Mouse (Mus musculus): Measurements from ENCODE around the gene Bap1.
A peak's percentile ranks its signal among the peaks of the same experiment; 100 is the strongest.

Gene Bap1

DNA sequence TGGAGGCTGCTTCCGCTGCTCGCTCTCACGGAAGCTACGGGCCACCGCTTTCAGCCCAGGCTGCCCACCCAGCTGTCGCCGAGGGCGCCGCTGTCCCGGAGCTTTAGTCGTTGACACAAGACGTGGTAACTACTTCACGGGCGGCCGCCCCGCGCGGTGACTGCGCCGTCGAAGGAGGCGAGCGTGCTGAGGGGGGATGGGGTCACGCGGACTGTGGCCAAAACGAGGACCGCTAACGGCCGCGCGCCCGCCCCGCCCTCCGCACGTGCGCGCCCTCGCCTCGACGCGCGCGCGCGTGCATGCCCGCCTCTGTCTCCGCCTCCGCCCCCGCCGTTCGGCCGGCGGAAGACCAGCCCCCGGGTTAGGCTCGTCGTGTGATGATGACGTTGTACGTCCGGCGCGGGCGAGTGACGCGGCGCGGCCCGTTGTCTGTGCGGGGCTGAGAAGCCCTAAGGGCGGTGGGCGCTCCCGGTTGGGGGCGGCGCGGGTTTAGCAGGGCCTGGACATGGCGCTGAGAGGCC is at the start of gene Bap1, which contains the start of gene Phf7:
Bap1 (plus strand) TSS at position 367 of the 521 bp plus-strand sequence.
Phf7 (minus strand) TSS at position 234 of the 521 bp plus-strand sequence.
- DNase-seq = peak; percentile 96

DNA sequence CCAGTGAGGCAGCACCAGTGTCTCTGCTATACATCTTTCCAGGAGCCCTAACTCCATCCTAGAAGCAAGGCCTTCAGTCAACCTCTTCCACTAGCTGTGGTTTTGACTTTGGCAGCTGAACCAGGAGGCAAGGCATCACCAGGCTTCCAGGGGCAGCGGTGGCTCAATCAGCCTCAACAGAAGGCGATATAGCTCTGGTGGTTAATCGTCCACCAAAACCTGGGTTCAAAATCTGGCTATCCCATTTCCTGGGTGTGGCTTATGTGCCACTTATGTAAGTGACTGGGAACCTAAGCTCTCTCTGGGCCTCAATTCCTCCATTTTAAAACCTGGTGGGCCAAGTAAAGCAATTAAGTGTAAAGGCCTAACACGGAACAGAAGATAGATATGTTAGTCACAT is 46.4 kb upstream of the Bap1 start:
- no peak for DNase-seq

DNA sequence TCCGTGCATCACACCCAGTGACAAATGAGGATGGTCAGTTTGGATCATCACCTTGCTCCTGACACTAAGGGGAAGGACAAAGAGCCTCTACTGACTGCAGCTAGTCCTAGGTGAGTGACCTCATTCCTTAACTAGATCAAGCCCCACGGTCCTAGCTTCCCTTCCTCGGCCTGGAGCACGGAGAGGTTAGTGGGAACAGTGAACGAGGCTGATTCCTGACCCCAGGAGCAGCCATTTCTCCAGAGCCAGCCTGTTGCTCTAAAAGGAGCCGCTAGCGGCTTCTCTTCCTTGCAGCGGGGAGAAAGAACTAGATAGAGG is 46.0 kb upstream of the Bap1 start:
- peak; percentile 49 for DNase-seq

DNA sequence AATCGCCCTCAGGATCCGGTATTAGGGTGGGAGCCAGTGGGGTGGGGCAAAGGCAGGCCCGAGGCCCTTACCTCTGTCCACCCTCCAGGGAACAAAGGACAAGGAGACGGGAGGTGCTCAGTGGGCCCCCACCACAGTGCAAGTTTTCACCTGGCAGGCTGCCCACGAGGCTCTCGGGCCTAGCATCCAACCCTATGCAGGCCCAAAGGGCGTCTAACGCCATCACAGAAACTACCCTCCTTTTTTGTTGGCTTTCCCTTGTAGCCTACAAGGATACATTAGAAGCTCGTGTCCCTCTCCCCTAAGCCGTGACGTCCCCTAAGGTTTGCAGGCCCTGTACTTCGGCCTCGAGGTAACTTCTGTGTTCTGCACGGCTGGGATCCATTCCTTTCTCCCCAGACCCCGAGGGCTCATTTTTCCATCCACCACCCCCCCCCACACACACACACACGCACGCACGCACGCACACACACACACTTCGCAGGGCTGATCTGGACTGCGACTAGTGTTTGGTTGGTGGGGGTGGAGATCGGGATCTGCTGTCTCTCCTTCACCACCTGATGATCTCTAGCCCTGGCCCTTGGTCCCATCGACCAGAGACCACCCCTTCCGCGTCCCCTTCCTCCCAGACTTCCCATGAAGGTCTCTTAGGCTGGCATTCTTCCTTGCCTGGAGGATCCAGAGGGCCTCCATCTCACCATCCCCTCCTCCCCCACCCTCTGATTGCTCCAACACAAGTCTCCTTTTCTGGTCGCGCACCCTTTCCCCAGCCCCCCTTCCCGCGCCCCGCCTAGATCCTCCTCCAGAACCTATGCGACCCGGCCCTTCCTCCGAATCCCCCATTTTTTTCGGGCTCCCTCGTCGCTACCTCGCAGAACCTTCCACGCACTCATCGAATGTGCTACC is 45.4 kb upstream of the Bap1 start:
- peak; percentile 62 for DNase-seq

DNA sequence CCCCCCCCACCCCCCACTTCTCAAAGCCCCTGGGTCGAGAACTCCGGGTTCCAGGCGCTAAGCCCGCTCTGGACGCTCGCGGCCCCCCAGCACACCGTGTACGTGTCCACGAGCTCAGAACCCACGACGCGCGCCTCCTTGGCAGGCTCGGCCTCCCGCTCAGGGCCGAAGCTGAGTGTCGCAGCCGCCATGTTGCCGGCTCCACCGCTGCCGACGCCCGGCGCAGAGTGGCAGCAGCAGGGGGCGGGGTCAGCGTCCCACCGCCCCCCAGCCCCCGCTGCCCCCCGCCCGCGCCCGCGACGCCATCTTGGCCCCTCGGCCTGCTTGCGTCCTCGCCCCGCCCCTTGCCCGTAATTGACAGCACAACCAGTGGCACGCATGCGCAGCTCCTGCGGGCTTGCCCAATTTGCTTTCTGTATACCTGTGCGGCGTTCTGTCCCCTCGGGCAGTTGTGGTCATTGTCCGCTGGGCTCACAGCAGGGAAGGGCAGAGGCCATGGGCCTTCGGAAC is 44.7 kb upstream of the Bap1 start:
- peak; percentile 99 for DNase-seq

DNA sequence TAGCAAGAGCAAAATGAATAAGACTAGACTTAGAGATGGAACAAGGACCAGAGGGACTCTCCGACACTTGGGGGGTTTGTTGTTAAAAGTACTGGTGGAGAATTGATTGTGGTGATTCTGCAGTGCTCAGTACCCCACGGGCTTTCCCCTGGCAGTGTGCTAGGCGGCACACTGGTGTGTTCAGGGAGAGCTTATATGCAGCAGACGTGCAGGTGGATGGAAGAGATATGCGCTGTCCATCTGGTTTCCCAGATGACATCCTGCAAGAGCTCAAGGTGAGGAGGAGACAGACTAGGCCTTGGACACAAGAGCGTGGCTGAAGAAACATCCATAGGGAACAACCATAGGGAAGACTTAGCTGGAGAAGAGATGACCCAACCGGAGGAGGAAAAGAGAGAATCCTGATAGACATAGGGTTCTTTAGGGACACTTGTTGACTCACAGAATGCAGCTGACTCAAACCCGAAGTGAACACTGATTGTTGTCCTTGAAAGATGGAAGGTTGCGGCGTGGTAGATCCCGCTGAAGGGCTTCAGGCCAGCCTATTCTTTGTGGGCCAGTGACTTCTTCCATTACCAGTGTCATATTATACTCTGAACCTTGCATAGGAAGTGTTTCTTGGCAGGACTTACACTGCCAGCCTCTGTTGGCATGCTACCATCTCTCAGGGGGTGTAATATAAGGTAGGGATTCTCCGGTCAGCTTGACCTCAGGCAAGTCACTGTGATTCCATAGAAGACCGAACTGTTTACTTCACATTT is 44.0 kb upstream of the Bap1 start:
- DNase-seq = no peak

DNA sequence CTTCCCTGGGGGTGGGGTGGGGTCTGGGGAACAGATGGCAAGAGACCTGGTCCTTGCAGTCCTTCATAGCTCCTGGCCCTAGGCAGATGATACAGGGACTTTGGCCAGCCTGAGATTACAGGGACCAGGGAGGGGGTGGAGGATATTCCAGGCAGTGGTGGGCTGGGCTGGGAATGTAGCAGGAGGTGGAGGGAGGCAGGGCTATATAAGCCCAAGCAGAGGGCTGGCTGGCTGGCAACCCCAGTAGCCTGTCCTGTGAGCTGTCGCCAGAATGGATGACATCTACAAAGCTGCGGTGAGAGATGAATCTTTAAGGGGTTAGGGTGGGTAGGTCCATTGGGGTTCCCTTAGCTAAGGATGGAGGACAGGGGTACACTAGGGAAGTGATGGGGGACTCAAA is 43.2 kb upstream of the Bap1 start, which contains the start of gene Tnnc1:
Tnnc1 (plus strand) TSS at position 229 of the 400 bp plus-strand sequence.
- DNase-seq = no peak

DNA sequence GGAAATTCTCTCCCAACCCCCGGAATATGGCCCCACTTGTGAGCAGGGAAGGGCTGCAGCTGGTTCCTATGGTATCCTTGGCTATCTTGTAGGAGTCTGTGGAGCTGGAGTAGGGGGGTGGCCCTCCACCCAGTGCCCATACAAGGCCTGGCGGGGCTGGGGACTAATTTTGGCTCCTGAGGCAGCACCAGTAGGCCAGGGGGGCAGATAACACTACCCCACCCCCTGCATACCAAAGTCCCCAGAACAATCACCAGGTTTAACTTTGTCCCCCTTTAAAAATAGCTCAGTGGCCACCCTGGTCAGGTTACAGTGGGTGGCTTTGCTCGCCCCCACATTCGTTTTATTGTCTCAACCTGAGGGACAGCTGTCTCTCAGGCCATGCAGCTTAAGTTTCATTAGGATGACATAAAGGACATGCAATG is 42.1 kb upstream of the Bap1 start:
- no peak for DNase-seq

DNA sequence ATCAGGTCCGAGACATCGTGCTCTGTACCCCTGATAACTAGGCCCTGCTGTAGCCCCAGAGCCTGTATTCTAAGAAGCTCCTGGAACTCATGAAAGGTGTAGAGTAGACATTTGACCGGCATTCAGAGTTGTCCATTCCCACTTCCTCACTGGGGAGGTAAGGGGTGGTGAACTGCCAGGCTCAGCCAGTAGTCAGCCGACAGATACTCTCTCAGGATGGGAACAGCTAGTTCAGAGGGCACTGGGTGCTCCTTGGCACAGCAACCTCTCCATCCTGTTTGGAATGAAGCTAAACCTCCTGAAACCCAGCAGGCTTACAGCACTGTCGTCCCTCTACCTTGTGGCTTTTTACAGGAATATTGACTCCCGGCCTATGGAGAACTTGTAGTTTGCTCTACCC is 39.4 kb upstream of the Bap1 start:
- DNase-seq = no peak

DNA sequence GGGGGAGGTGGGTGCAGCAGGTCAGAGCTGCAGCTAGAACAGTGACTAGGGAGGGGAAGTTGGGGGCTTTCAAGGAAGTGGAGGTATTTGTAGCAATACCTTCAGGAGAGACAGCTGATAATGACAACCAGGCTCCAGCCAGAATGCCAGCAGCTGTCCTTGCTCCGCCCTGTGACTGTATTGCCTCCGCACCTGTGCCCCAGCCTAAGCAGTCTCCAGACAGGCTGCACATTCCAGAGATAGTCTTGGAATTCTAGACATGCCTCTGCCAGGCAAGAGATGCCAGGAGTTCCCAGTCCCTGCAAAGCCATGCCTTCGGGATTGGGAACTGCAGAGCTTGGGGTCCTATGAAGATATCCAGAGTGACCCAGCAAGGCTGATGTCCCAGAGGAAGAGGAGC is 38.8 kb upstream of the Bap1 start:
- no peak for DNase-seq

DNA sequence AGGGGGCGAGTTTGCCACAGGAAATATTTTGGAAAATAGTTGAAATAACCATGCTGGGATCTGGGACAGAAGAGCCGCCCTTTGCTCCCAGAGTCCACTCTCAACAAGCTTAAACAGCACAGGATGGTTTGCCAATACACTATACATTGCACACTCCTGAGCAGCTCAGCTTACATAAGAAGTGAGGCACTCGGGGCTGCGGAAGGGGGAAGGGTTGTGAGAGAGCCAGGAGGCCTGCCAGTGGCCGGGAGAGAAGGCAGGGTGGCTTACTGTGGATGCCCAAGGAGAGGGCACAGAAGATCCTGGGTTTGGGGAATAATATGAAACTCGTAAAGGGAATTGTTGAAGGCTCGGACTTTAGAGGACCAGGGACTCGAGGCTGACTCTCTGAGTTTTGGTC is 37.4 kb upstream of the Bap1 start:
- DNase-seq = no peak

DNA sequence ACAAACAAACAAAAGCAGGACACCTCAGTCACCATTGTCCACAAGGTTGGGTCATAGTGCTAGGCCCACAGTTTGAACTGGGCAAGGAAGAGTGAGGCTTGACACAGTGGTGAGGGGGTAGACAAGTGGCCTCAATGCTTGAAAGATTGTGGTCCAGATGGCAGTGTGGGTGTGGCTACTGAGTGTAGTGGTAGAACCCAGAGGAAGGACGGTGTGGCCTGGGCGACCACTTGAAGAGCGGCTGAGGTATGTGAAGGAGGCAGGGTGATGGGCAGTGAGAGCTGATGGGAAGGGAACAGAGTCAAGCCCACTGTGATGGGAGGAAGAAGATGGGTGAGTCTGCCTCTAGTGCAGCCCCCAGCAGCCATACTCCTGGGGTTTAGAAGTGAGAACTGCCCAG is 36.6 kb upstream of the Bap1 start:
- DNase-seq = no peak

DNA sequence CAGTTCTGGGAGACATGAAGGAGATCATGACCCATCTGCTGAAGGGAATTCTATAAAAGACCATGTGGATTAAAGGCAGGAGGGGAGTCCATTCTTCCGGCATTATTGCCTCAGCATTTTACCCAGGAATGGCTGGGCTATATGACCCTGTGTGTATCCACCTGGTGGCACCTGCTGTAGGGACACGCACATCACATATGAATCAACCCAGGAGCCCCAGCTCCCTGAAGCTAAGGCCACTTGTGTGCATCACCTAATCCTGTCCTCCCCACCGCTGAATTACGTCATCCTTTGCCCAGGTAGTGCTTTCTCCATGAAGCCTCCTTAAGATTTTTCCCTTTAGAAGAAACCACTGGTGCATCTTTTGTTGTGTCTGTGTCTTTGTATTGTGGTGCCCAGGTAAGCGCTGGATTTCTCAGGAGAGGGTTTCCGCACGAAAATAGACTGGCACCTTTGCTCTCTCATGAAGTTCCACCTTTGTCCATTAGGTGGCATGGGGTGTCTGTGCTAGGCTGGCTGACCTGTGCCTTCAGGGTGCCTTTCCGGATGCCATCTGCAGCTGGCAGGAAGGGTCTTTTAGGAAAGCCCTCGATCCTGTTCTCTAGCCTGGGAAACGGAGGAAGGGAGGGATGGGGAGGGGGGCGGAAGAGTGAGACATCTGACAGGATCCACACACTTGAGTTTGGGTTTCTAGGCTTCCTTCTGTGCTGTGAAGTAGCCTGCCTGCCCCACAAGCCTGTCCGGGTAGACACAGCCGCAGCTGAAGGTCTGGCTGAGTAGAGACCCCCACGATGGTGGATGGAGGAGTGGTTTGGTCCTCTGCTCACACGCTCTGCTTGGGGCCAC is 35.9 kb upstream of the Bap1 start:
- DNase-seq = peak; percentile 80

DNA sequence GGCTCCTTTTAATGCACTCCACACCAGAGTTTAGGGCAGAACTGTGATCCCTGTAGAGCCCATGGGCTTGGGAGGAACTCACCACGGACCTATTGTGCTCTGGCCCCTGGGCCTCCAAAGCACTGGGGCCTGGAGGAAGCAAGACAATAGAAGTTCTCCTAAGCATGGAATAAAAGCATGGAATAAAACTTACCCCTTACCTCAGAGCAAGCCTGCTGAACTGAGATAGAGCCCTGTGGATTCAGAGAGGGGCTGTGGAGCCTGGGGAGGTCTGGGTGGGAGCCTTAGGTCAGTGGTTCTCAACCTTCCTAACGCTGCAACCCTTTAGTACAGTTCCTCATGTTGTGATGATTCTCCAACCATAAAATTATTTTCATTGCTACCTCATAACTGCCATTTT is 34.4 kb upstream of the Bap1 start, which contains the start of gene Nisch:
Nisch (minus strand) TSS at position 101 of the 400 bp plus-strand sequence.
- DNase-seq = no peak

DNA sequence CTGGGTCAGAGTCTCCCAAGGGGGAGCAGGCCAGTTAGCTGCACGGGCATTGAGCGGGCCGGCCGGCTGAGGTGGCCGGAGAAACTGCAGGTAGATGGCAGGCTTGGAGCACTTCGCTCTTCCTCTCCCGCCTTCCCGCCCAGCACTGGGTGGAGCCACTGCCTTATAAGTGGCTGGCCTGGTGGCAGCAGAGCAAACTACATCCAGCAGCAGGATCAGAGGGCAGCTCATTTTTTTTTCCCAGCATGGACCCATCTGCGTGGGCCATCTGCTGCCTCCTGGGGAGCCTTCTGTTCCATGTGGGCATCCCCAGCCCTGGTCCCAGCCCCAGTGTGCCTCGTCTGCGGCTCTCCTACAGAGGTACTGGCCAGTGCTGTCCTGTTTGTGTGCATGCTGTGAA is 33.6 kb upstream of the Bap1 start, which contains the start of gene Sema3g:
Sema3g (plus strand) TSS at position 195 of the 400 bp plus-strand sequence.
- DNase-seq = peak; percentile 80

DNA sequence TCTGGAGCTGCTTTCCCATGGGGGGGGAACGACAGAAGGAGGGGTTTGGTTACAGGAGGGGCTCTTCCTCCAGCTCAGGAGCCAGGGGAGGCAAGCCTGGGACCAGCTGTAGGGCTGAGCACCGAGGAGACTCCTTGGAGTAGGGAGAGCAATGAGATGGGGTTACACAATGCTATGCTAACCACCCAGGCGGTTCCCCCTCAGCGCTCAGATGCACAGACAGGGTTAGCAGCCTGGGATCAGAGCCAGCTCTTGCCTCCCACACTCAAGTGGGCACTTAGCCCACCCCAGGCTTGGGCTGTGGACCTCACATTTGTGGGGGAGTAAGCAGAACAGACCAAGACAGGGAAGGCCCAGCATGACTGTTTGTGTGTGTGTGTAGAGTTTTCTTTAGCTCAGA is 24.3 kb upstream of the Bap1 start:
- DNase-seq = no peak

DNA sequence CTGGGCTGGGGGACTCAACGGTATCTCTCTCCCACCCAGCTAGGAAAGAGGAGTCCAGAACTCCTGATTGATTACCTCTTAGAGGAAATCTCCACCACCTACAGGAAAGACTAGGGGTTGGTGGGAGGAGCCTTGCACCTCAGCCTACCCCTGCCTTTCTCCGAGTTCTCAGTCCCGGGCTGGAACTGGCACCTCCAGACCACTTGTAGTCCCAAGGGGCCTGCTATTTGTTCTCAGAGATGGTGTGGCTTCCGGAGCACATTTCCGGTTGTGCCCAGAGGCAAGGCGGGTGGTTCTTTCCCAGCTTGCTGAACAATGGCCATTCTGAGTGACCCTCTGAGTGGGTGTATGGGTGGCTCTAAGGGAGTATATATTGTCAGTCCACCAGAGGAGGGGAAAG is 23.0 kb upstream of the Bap1 start:
- no peak for DNase-seq

DNA sequence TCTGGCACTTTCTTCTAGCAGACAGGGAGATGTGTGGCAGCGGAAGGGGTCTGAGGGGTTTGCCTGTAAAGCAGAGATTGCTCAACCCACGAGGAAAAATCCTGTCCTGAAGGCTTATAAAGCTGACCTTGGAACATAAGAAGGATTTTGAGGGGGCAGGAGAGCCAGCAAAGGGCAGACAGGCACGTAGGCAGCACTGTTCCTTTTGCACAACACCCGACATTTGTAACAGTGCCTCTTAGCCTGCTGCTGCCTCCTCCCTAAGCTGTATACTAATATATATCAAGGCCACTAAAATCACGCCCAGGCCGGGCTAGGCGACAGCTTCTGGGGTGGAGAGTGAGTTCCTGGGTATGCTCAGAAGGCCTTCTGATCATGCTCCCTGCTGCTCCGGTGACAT is 20.8 kb upstream of the Bap1 start:
- DNase-seq = no peak

DNA sequence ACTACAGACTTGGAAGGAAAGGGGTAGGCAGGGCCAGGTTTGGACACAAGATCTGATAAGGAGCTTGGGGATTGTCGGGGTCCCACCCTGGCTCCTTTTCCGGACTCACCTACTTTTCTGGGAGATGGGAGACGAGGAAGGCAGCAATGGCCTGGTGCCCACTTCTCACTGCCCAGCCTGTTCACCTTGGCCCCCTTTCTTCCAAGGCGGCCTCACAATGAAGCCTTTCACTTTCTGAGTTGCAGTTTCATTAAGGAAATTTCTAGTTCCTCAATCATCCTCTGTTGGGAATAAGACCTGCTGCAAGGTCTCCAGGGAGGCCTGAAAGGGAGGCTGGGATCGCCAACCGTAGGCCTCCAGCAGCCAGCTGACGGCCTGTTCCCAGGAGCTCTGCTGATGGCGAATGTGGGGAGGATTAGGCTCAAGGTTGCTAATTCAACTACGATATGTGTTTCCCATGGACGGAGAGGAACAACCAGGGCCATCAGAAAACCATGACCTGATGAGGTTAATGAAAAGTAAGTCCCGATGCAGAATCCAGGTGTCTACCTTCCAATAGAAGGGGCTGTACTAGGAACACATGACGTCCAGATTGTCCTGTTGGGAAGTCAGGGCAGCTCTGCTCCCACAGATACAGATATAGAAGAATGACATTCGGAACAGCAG is 18.7 kb upstream of the Bap1 start:
- DNase-seq = no peak

DNA sequence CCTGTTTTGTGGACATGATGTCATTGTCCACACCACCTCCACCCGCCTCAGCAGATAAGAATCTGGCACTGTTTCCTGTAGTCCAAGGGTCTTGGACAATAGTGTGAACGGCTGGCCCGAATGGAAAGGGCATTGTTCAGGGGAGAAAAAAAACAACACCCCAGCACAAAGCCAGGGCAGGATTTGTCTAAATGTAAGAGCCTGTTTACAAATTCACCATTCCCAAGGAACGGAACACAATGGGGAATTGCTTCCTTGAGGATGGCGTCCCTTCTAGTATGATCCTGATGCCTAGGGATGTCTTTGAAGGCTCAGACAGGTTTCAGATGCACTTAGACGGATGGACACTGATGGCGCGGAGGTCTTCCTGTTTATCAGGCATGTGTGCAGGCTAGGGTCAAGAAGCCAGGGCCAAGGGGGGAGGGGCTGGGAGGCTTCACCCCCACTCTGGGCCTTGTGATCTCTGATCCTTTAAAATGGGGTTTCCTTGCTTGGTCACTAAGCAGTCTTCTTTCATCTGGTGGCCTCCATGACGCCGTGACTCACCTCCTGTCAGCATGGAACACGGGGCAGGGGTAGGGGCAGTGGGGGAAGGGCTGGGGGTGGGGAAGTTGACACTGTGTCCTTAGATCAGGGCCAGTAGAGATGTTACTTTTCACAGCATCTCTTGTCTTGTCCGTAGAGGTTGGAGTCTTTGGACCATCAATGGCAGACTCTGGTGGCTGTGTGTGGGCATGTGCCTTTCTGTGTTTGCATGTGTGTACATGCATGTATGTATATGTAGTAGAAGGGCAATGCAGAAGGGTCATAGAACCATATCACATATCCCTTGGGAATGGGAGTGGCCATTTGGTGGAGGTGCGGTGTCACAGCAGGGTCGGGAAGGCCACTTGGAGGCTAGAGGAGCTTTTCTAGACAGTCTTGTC is 17.9 kb upstream of the Bap1 start:
- DNase-seq = no peak
